Mouse (Mus musculus) stomach, embryonic 14.5 days (tissue): Measurements from ENCODE around the gene Npy. TPM values are rescaled to one million over a fixed set of nuclear protein-coding genes. Genes with fewer than 3 reads are reported as not detected.

ENCODE experiments used
- ATAC-seq: fragments of 200-750 bp; cut with Nextera tagmentation; 2 replicates; pipeline ENCODE4 v1.8.0; 2017; ENCODE audit warnings: low read depth, moderate TSS enrichment; ENCODE audit not compliant: insufficient number of reproducible peaks, insufficient read depth, low FRiP score
- H3K27ac ChIP-seq: fragments of 300-500 bp; sonication (generic); 2 replicates; pipeline ENCODE4 v1.5.1; 2014; ENCODE audit warnings: mild to moderate bottlenecking, low read length, moderate library complexity, mixed read lengths
- H3K27me3 ChIP-seq: fragments of 300-500 bp; sonication (generic); 2 replicates; pipeline ENCODE4 v1.6.1; 2014; ENCODE audit warnings: low read length, control low read depth, mixed read lengths; ENCODE audit not compliant: control insufficient read depth, insufficient read depth
- H3K36me3 ChIP-seq: fragments of 300-500 bp; sonication (generic); 2 replicates; pipeline ENCODE4 v1.6.1; 2014; ENCODE audit warnings: mild to moderate bottlenecking, control low read depth, low read length, moderate library complexity, mixed read lengths; ENCODE audit not compliant: control insufficient read depth, insufficient read depth
- H3K4me1 ChIP-seq: fragments of 300-500 bp; sonication (generic); 2 replicates; pipeline ENCODE4 v1.6.1; 2014; ENCODE audit warnings: low read length, control low read depth, mixed read lengths; ENCODE audit not compliant: control insufficient read depth, insufficient read depth
- H3K4me2 ChIP-seq: fragments of 300-500 bp; sonication (generic); replicated peaks from 2 replicates; pipeline ENCODE4 v1.6.1; 2014; ENCODE audit warnings: low read depth, low read length, control low read depth
- H3K4me3 ChIP-seq: fragments of 300-500 bp; sonication (generic); 2 replicates; pipeline ENCODE4 v1.5.1; 2014; ENCODE audit warnings: low read depth, low read length, control low read depth
- H3K9ac ChIP-seq: fragments of 300-500 bp; sonication (generic); replicated peaks from 2 replicates; pipeline ENCODE4 v1.6.1; 2014; ENCODE audit warnings: low read depth, mild to moderate bottlenecking, control low read depth, low read length, moderate library complexity, mixed read lengths
- H3K9me3 ChIP-seq: fragments of 300-500 bp; sonication (generic); 2 replicates; pipeline ENCODE4 v1.6.1; 2016; ENCODE audit warnings: low read depth, low read length, control low read depth; ENCODE audit not compliant: control insufficient read depth
- WGBS: fragments of 180-500 bp; shearing (Covaris S2); extraction: QIAGEN DNeasy Blood & Tissue Kit; methylation state at CpG from one replicate; pipeline ENCODE4 v1.1.7; 2014; 5-methylcytosine and 5-hydroxymethylcytosine counted together
- polyA plus RNA-seq: library from polyadenylated mRNA; unstranded; fragments of >200 nt; fragmentation: Nextera tagmentation; extraction: Ambion mirVana; gene quantifications from 2 replicates; pipeline ENCODE4 v1.2.1, GENCODE M21; 2014

The Npy gene
- polyA plus RNA-seq, 1 experiment from 2014 or later, result 4.7 TPM

GRCm38 (mm10) chr6:49856830-49857229, 34.3 kb downstream of the Npy start:
- Histone ChIP-seq H3K36me3 (no peaks in the 10 kb centered on the region), H3K4me3 (no peak overlapping the region), H3K4me2 (no peak overlapping the region), H3K27ac (no peak overlapping the region), H3K4me1 (no peaks in the 10 kb centered on the region), H3K9ac (no peak overlapping the region), H3K27me3 (no peaks in the 10 kb centered on the region), H3K9me3 (no peaks in the 10 kb centered on the region)
- 76% methylated on average over 2 of the region's 2 CpGs for WGBS
- no peak for ATAC-seq

- WGBS, result 63% methylated on average over 6 of the region's 6 CpGs
- H3K9ac ChIP-seq, result no peak overlapping the region
- H3K4me2 ChIP-seq, result no peak overlapping the region
- no peak for ATAC-seq
- no peaks in the 10 kb centered on the region for H3K9me3 ChIP-seq
- H3K36me3 ChIP-seq, result no peaks in the 10 kb centered on the region
- no peak overlapping the region for H3K4me3 ChIP-seq
- H3K27me3 ChIP-seq, result no peaks in the 10 kb centered on the region
- no peak overlapping the region for H3K27ac ChIP-seq
- no peaks in the 10 kb centered on the region for H3K4me1 ChIP-seq
These were observed 45.1 kb downstream of the Npy start for GRCm38 (mm10) chr6:49867571-49867970.

- no peaks in the 10 kb centered on the region for H3K27me3 ChIP-seq
- ATAC-seq, result no peak
- no peak overlapping the region for H3K4me3 ChIP-seq
- H3K27ac ChIP-seq, result no peak overlapping the region
- no peaks in the 10 kb centered on the region for H3K36me3 ChIP-seq
- H3K9me3 ChIP-seq, result no peaks in the 10 kb centered on the region
- WGBS, result 92% methylated on average over 6 of the region's 6 CpGs
- no peaks in the 10 kb centered on the region for H3K4me1 ChIP-seq
- H3K9ac ChIP-seq, result no peak overlapping the region
- H3K4me2 ChIP-seq, result no peak overlapping the region
These were observed 48.6 kb downstream of the Npy start for GRCm38 (mm10) chr6:49871071-49871470.

GRCm38 (mm10) chr6:49873556-49873955, 51.0 kb downstream of the Npy start:
- H3K27ac ChIP-seq, result no peak overlapping the region
- no peak for ATAC-seq
- no peaks in the 10 kb centered on the region for H3K4me1 ChIP-seq
- H3K27me3 ChIP-seq, result no peaks in the 10 kb centered on the region
- no peak overlapping the region for H3K9ac ChIP-seq
- no peaks in the 10 kb centered on the region for H3K36me3 ChIP-seq
- H3K4me3 ChIP-seq, result no peak overlapping the region
- H3K4me2 ChIP-seq, result no peak overlapping the region
- WGBS, result 52% methylated on average over 1 of the region's 1 CpGs
- H3K9me3 ChIP-seq, result no peaks in the 10 kb centered on the region

- no peaks in the 10 kb centered on the region for H3K36me3 ChIP-seq
- H3K27me3 ChIP-seq, result no peaks in the 10 kb centered on the region
- no peaks in the 10 kb centered on the region for H3K9me3 ChIP-seq
- no peak overlapping the region for H3K4me3 ChIP-seq
- H3K4me2 ChIP-seq, result no peak overlapping the region
- H3K27ac ChIP-seq, result no peak overlapping the region
- ATAC-seq, result no peak
- 71% methylated on average over 2 of the region's 2 CpGs for WGBS
- no peaks in the 10 kb centered on the region for H3K4me1 ChIP-seq
- H3K9ac ChIP-seq, result no peak overlapping the region
These were observed 52.6 kb downstream of the Npy start for GRCm38 (mm10) chr6:49875160-49875559.

- no peaks in the 10 kb centered on the region for H3K36me3 ChIP-seq
- H3K27ac ChIP-seq, result no peak overlapping the region
- H3K27me3 ChIP-seq, result no peaks in the 10 kb centered on the region
- no peak overlapping the region for H3K4me2 ChIP-seq
- H3K4me1 ChIP-seq, result no peaks in the 10 kb centered on the region
- no peak for ATAC-seq
- H3K4me3 ChIP-seq, result no peak overlapping the region
- no peak overlapping the region for H3K9ac ChIP-seq
- 46% methylated on average over 6 of the region's 6 CpGs for WGBS
- no peaks in the 10 kb centered on the region for H3K9me3 ChIP-seq
These were observed 53.3 kb downstream of the Npy start for GRCm38 (mm10) chr6:49875791-49876190.
